Mouse (Mus musculus) C2C12 (cell line): Measurements from ENCODE around the gene Ociad1. TPM values are rescaled to one million over a fixed set of nuclear protein-coding genes. Genes with fewer than 3 reads are reported as not detected.

Source experiments
- H3K27me3 ChIP-seq: one replicate; pipeline ENCODE4 v1.6.1; 2011; ENCODE audit not compliant: control insufficient read depth, insufficient read depth, insufficient read length
- H3K36me3 ChIP-seq: one replicate; pipeline ENCODE4 v1.6.1; 2011; ENCODE audit not compliant: control insufficient read depth, insufficient read depth
- H3K4me3 ChIP-seq: one replicate; pipeline ENCODE4 v1.5.1; 2011; ENCODE audit warnings: mild to moderate bottlenecking, control low read depth; ENCODE audit not compliant: poor library complexity, insufficient read depth, severe bottlenecking
- H3K79me2 ChIP-seq: one replicate; pipeline ENCODE4 v1.6.1; 2011; ENCODE audit not compliant: control insufficient read depth, insufficient read depth
- H3K79me3 ChIP-seq: one replicate; pipeline ENCODE4 v1.6.1; 2011; ENCODE audit warnings: low read depth, control low read depth
- H3ac ChIP-seq: one replicate; pipeline ENCODE3; 2011; ENCODE audit warnings: low read depth; ENCODE audit not compliant: control insufficient read depth, insufficient read length
- CEBPB ChIP-seq: IDR thresholded peaks from one replicate; pipeline ENCODE4 v1.6.1; 2011; ENCODE audit warnings: low read depth, mild to moderate bottlenecking, control low read depth, moderate library complexity
- CTCF ChIP-seq: IDR thresholded peaks from one replicate; pipeline ENCODE4 v1.5.1; 2011; ENCODE audit not compliant: control insufficient read depth, insufficient read depth, insufficient read length
- FOSL1 ChIP-seq: IDR thresholded peaks from one replicate; pipeline ENCODE4 v1.8.0; 2011; ENCODE audit warnings: mild to moderate bottlenecking, low read length; ENCODE audit not compliant: poor library complexity, insufficient read depth, severe bottlenecking
- MAX ChIP-seq: IDR thresholded peaks from one replicate; pipeline ENCODE4 v1.6.1; 2011; ENCODE audit warnings: mild to moderate bottlenecking, control low read depth
- MYOD1 ChIP-seq: IDR thresholded peaks from one replicate; pipeline ENCODE4 v1.6.1; 2011; ENCODE audit warnings: low read depth; ENCODE audit not compliant: control insufficient read depth, insufficient read length
- MYOG ChIP-seq: IDR thresholded peaks from one replicate; pipeline ENCODE4 v1.6.1; 2011; ENCODE audit not compliant: control insufficient read depth, insufficient read length; ENCODE audit errors: extremely low read depth
- USF1 ChIP-seq: IDR thresholded peaks from one replicate; pipeline ENCODE4 v1.6.1; 2011; ENCODE audit warnings: low read depth, mild to moderate bottlenecking, control low read depth, moderate library complexity
- polyA plus RNA-seq: library from polyadenylated mRNA; unstranded; fragments of >200 nt; fragmentation: generic; extraction: Trizol; gene quantifications from one replicate; pipeline ENCODE4 v1.2.1, GENCODE M21; 2012; ENCODE audit warnings: missing spikeins

Ociad1 gene
- polyA plus RNA-seq, 1 experiment, result 142 TPM

- Histone ChIP-seq H3K79me3 (no peaks in the 10 kb centered on the region), H3ac (no peak overlapping the region)
- TF ChIP-seq USF1 (no peak), FOSL1 (no peak), CTCF (no peak), MYOD1 (no peak), CEBPB (no peak), MYOG (no peak), MAX (no peak)
Measured at GRCm38 (mm10) chr5:73265460-73265859, 27.1 kb upstream of the Ociad1 start.

GRCm38 (mm10) chr5:73268636-73269213 is 23.9 kb upstream of the Ociad1 start:
- Histone ChIP-seq H3K79me2 (no peaks in the 10 kb centered on the region), H3ac (no peak overlapping the region), H3K4me3 (no peak overlapping the region), H3K79me3 (no peaks in the 10 kb centered on the region), H3K36me3 (no peaks in the 10 kb centered on the region), H3K27me3 (no peaks in the 10 kb centered on the region)
- TF ChIP-seq CTCF, result no peak
- TF ChIP-seq FOSL1, result no peak
- TF ChIP-seq USF1, result no peak
- no peak for TF ChIP-seq MYOG
- no peak for TF ChIP-seq MYOD1
- TF ChIP-seq MAX, result no peak
- TF ChIP-seq CEBPB, result no peak

More at GRCm38 (mm10) chr5:73265460-73265859, 27.1 kb upstream of the Ociad1 start:
- Histone ChIP-seq H3K36me3 (no peaks in the 10 kb centered on the region), H3K79me2 (no peaks in the 10 kb centered on the region), H3K4me3 (no peak overlapping the region), H3K27me3 (no peaks in the 10 kb centered on the region)

GRCm38 (mm10) chr5:73270612-73271011 is 22.0 kb upstream of the Ociad1 start:
- Histone ChIP-seq H3K4me3 (no peak overlapping the region), H3ac (no peak overlapping the region), H3K79me3 (no peaks in the 10 kb centered on the region), H3K27me3 (no peaks in the 10 kb centered on the region), H3K79me2 (no peaks in the 10 kb centered on the region), H3K36me3 (no peaks in the 10 kb centered on the region)
- TF ChIP-seq CTCF (no peak), CEBPB (no peak), MYOG (no peak), FOSL1 (no peak)

- Histone ChIP-seq H3ac (no peak overlapping the region), H3K79me2 (no peaks in the 10 kb centered on the region), H3K36me3 (no peaks in the 10 kb centered on the region), H3K79me3 (no peaks in the 10 kb centered on the region), H3K27me3 (no peaks in the 10 kb centered on the region), H3K4me3 (no peak overlapping the region)
- no peak for TF ChIP-seq MYOD1
- no peak for TF ChIP-seq FOSL1
- TF ChIP-seq MAX, result no peak
- TF ChIP-seq CEBPB, result no peak
- TF ChIP-seq USF1, result no peak
- TF ChIP-seq MYOG, result no peak
- no peak for TF ChIP-seq CTCF
Measured at GRCm38 (mm10) chr5:73273171-73273570, 19.4 kb upstream of the Ociad1 start.

DNA sequence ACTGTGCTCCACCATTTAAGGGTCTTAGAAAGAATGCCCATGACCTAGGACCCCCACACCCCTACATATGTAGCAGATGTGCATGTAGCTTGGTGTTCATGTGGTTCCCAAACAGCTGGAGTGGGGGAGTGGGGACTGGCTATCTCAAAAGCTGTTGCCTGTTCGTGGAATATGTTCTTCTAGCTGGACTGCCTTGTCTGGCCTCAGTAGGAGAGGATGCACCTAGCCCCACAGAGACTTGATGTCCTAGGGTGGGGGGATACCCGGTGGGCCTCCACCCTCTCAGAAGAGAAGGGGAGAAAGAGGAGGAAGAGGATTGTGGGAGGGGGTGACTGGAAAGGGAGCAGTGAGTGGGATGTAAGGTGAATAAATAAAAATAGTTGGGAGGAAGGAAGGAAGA is 17.6 kb upstream of the Ociad1 start:
- TF ChIP-seq CTCF, result no peak
- TF ChIP-seq MYOG, result no peak
- TF ChIP-seq FOSL1, result no peak
- TF ChIP-seq MYOD1, result no peak
- no peak for TF ChIP-seq CEBPB
- TF ChIP-seq USF1, result no peak
- no peak for TF ChIP-seq MAX
- H3K27me3 ChIP-seq, result no peaks in the 10 kb centered on the region

DNA sequence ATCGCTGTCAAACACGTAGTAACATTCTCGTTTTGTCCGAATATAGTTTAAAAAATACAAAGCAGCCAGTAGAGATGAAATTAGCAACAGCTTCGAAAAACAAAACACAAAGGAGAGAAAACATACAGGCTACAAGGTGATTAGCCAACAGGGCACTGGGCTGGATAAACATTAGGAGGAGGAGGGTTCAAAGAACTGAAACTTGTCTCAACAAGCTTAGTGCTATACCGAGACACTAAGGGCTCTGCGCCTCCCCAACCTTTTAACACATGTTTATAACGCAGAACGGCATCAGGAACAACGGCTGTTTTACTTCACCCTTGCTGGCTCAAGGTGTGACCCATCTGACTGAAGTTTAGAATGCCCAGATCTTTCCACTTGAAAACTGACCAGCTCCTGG is 13.4 kb upstream of the Ociad1 start:
- no peaks in the 10 kb centered on the region for H3K79me2 ChIP-seq
- no peaks in the 10 kb centered on the region for H3K79me3 ChIP-seq
- no peak for TF ChIP-seq MYOD1
- TF ChIP-seq CTCF, result no peak
- no peak for TF ChIP-seq FOSL1
- TF ChIP-seq CEBPB, result no peak
- no peak for TF ChIP-seq MYOG
- no peak for TF ChIP-seq MAX
- TF ChIP-seq USF1, result no peak
- H3ac ChIP-seq, result no peak overlapping the region
- H3K27me3 ChIP-seq, result no peaks in the 10 kb centered on the region
- no peak overlapping the region for H3K4me3 ChIP-seq
- no peaks in the 10 kb centered on the region for H3K36me3 ChIP-seq

More for the DNA sequence above, 17.6 kb upstream of the Ociad1 start:
- Histone ChIP-seq H3K79me3 (no peaks in the 10 kb centered on the region), H3K4me3 (no peak overlapping the region), H3ac (no peak overlapping the region), H3K79me2 (no peaks in the 10 kb centered on the region), H3K36me3 (no peaks in the 10 kb centered on the region)
